Mouse (Mus musculus) liver, embryonic 14.5 days (tissue): Measurements from ENCODE around the gene Klhl22. TPM values are rescaled to one million over a fixed set of nuclear protein-coding genes. Genes with fewer than 3 reads are reported as not detected.
A peak's percentile ranks its signal among the peaks of the same experiment; 100 is the strongest.

ENCODE experiments used
- ATAC-seq: fragments of 200-750 bp; cut with Nextera tagmentation; 2 replicates; pipeline ENCODE4 v1.8.0; 2017; ENCODE audit warnings: moderate number of reproducible peaks, mild to moderate bottlenecking, moderate library complexity; ENCODE audit not compliant: insufficient read depth
- DNase-seq, 3 experiments: peaks; one replicate each; pipeline ENCODE4 v3.0.0-alpha.2; 2012 to 2013; ENCODE audit warnings: low read depth in 3 of 3, low spot score in 3 of 3
- H3K27ac ChIP-seq: fragments of 300-500 bp; sonication (generic); 2 replicates; pipeline ENCODE4 v1.5.1; 2014; ENCODE audit warnings: moderate library complexity, mild to moderate bottlenecking, control low read depth, inconsistent platforms
- H3K27me3 ChIP-seq: fragments of 300-500 bp; sonication (generic); 2 replicates; pipeline ENCODE4 v1.6.1; 2014; ENCODE audit warnings: mild to moderate bottlenecking, low read length, moderate library complexity; ENCODE audit not compliant: control insufficient read depth, insufficient read depth
- H3K36me3 ChIP-seq: fragments of 300-500 bp; sonication (generic); replicated peaks from 2 replicates; pipeline ENCODE4 v1.6.1; 2014; ENCODE audit warnings: low read depth; ENCODE audit not compliant: control insufficient read depth, insufficient read depth
- H3K4me1 ChIP-seq, 2 experiments: fragments of 200-500 bp in 1 of 2; fragments of 300-500 bp in 1 of 2; sonication (generic) in 1 of 2; replicated peaks; 2 replicates each; pipeline ENCODE4 v1.6.1; 2012 to 2014; ENCODE audit warnings: antibody characterized with exemption in 1 of 2, inconsistent platforms in 1 of 2, low read length in 1 of 2; ENCODE audit not compliant: control insufficient read depth in 2 of 2, insufficient read depth in 2 of 2
- H3K4me2 ChIP-seq: fragments of 300-500 bp; sonication (generic); 2 replicates; pipeline ENCODE4 v1.6.1; 2014; ENCODE audit warnings: low read depth, mild to moderate bottlenecking, control low read depth, moderate library complexity
- H3K4me3 ChIP-seq, 2 experiments: fragments of 200-500 bp in 1 of 2; fragments of 300-500 bp in 1 of 2; sonication (generic) in 1 of 2; 2 replicates each; pipeline ENCODE4 v1.5.1; 2012 to 2014; ENCODE audit warnings: low read depth in 2 of 2, low read length in 2 of 2, mild to moderate bottlenecking in 2 of 2, control low read depth in 1 of 2, inconsistent platforms in 1 of 2, moderate library complexity in 1 of 2; ENCODE audit not compliant: insufficient read depth in 1 of 2
- H3K9ac ChIP-seq: fragments of 300-500 bp; sonication (generic); replicated peaks from 2 replicates; pipeline ENCODE4 v1.6.1; 2014; ENCODE audit warnings: mild to moderate bottlenecking, control low read depth, moderate library complexity
- H3K9me3 ChIP-seq: fragments of 300-500 bp; sonication (generic); 2 replicates; pipeline ENCODE4 v1.6.1; 2016; ENCODE audit warnings: low read length, mixed read lengths; ENCODE audit not compliant: control insufficient read depth
- CTCF ChIP-seq: IDR thresholded peaks from 2 replicates; pipeline ENCODE4 v1.5.1; 2016; ENCODE audit warnings: antibody characterized with exemption, low read depth, control low read depth
- EP300 ChIP-seq: IDR thresholded peaks from 2 replicates; pipeline ENCODE4 v1.6.1; 2016; ENCODE audit warnings: antibody characterized with exemption, low read depth
- WGBS: fragments of 180-500 bp; shearing (Covaris S2); extraction: QIAGEN DNeasy Blood & Tissue Kit; methylation state at CpG from one replicate; pipeline ENCODE4 v1.1.7; 2014; ENCODE audit not compliant: insufficient replicate concordance; 5-methylcytosine and 5-hydroxymethylcytosine counted together
- polyA plus RNA-seq, 2 experiments: library from polyadenylated mRNA; depleted of rRNA in 1 of 2; stranded (reverse) in 1 of 2; unstranded in 1 of 2; fragments of >200 nt; fragmentation: Nextera tagmentation in 1 of 2; extraction: Ambion mirVana in 1 of 2; gene quantifications; 2 replicates each; pipeline versions ENCODE4 v1.2.1 to v1.2.3; 2012 to 2014

Gene Klhl22
- polyA plus RNA-seq, 2 experiments, result 11.6 to 14.0 TPM

DNA sequence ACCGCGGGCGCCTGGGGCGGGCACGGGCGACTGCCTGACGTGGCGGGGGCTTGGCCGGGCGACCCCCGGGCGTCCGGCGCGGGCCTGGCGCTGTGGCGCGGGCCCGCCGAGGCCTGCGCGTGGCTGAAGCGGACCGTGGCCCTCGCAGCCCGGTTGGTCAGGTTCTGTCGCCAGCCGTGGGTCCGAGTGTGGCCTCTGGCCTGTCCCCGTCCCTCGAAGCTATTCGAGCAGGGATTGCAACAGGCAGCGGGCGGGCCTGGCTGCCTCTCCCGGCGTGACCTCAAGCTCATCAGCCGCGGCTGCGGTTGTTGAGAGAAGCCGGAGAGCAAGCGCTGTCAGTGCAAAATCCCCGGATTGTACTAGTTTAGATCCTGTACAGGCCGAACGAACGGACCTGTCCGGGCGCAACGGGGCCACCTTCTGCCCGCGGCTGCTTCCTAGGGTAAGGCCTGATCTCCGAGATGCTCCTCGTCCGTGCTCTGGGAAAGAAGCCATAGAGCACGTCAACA is 449 bp downstream of the Klhl22 start:
- Histone ChIP-seq H3K4me3 (peak overlapping the region; percentile 49 to 54), H3K4me2 (peak overlapping the region; percentile 67), H3K36me3 (no peaks in the 10 kb centered on the region), H3K27ac (no peak overlapping the region), H3K9ac (peak overlapping the region; percentile 60), H3K4me1 (peaks cover 18 to 25% of the 10 kb centered on the region in 2 experiments), H3K27me3 (no peaks in the 10 kb centered on the region), H3K9me3 (no peaks in the 10 kb centered on the region)
- WGBS, result 2% methylated on average over 53 of the region's 54 CpGs
- peak; percentile 41; the same call in 1 of the 2 replicates for ATAC-seq
- DNase-seq, result no peak
- TF ChIP-seq CTCF, result no peak
- no peak for TF ChIP-seq EP300

DNA sequence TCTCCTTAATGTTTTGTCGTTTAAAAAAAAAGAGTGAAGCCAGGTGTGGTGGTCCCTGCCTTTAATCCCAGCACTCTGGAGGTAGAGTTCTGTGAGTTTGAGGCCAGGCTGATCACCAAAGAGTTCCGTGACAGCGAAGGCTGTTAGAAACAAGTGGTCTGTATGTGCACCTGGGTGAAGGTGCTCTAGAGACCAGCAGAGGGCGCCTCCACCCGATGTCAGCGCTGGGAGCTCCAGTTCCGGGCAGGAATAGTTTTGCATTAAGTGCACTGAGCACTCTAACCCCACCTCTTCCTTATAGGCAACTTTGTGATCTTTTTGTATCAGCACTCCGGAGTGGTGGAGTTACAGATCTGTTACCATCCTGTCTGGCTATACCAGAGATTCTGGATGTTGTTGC is 1.2 kb downstream of the Klhl22 start:
- H3K4me1 ChIP-seq, result peaks cover 18 to 25% of the 10 kb centered on the region in 2 experiments
- TF ChIP-seq CTCF (peak; percentile 95), EP300 (no peak)
- no peak overlapping the region for H3K9ac ChIP-seq
- DNase-seq (peak in 2 of 3 experiments; percentile 49 to 55), ATAC-seq (peak; percentile 67)
- 21% methylated on average over 8 of the region's 8 CpGs for WGBS
- peak overlapping the region; percentile 53 for H3K27ac ChIP-seq
- peak overlapping the region in 1 of 2 experiments; percentile 54; a peak in 2 of 4 replicates for H3K4me3 ChIP-seq
- peak overlapping the region; percentile 67 for H3K4me2 ChIP-seq
- H3K36me3 ChIP-seq, result no peaks in the 10 kb centered on the region
- H3K27me3 ChIP-seq, result no peaks in the 10 kb centered on the region
- no peaks in the 10 kb centered on the region for H3K9me3 ChIP-seq

DNA sequence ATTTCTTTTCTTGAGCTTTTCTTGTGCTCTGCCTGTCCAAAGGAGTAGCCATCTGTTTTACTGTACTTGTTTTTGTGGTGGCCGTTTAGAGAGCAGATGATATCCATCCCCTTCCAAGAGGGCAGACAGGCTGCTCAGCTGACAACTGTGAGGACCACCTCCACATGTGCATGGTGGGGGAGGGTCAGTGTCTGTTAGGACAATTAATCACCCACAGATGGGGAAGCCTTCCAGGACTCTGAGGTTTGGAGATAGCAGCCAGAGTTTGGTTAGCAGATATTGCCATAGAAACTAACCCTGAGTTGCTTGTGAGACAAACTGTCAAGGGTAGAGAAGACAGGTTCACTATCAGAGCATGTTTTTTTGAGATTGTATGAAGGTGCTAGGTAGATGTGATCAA is 1.7 kb downstream of the Klhl22 start:
- no peaks in the 10 kb centered on the region for H3K27me3 ChIP-seq
- no peak overlapping the region for H3K4me3 ChIP-seq
- 5% methylated on average over 1 of the region's 1 CpGs for WGBS
- no peaks in the 10 kb centered on the region for H3K36me3 ChIP-seq
- peak overlapping the region; percentile 53 for H3K27ac ChIP-seq
- peak; percentile 55 for TF ChIP-seq EP300
- no peak for TF ChIP-seq CTCF
- no peak overlapping the region for H3K9ac ChIP-seq
- DNase-seq, result peak in 1 of 3 experiments; percentile 54
- peak; percentile 70 for ATAC-seq
- H3K4me1 ChIP-seq, result peaks cover 18 to 25% of the 10 kb centered on the region in 2 experiments
- peak overlapping the region; percentile 67 for H3K4me2 ChIP-seq
- no peaks in the 10 kb centered on the region for H3K9me3 ChIP-seq

DNA sequence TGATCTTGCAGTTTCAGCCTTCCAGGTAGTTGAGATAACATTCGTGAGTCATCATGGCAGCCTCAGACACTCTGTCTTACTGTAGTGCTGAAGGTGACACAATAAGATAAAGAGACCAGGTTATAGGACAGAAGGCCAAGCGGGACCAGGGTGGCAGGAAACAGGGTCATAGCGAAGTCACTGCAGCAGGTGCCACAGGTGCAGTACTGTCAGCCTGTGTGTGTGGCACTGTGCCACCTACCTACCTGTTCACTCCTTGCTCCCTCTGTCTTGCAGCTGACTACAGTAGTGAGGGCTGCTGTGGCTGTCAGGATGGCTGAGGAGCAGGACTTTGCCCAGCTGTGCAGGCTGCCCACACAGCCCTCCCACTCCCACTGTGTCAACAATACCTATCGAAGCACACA is 4.7 kb downstream of the Klhl22 start:
- peaks cover 22 to 28% of the 10 kb centered on the region in 2 experiments for H3K4me1 ChIP-seq
- H3K9me3 ChIP-seq, result no peaks in the 10 kb centered on the region
- ATAC-seq (no peak; the same call in 1 of the 2 replicates), DNase-seq (no peak)
- 39% methylated on average over 4 of the region's 4 CpGs for WGBS
- no peak overlapping the region for H3K4me3 ChIP-seq
- H3K9ac ChIP-seq, result no peak overlapping the region; the same call in 1 of the 2 replicates
- no peaks in the 10 kb centered on the region for H3K27me3 ChIP-seq
- no peaks in the 10 kb centered on the region for H3K36me3 ChIP-seq
- H3K27ac ChIP-seq, result no peak overlapping the region
- TF ChIP-seq CTCF (no peak), EP300 (no peak; the same call in 1 of the 2 replicates)
- peak overlapping the region; percentile 28; the same call in 1 of the 2 replicates for H3K4me2 ChIP-seq

GRCm38 (mm10) chr16:17768834-17769233 is 9.4 kb downstream of the Klhl22 start:
- Histone ChIP-seq H3K4me1 (peaks cover 6 to 15% of the 10 kb centered on the region in 2 experiments), H3K36me3 (0 out of 2 replicates have a peak, but pooled peaks cover 2% of the 10 kb centered on the region), H3K9me3 (no peaks in the 10 kb centered on the region), H3K27ac (peak overlapping the region; percentile 61), H3K4me3 (no peak overlapping the region), H3K4me2 (peak overlapping the region; percentile 28), H3K9ac (peak overlapping the region; percentile 3; the same call in 1 of the 2 replicates), H3K27me3 (no peaks in the 10 kb centered on the region)
- DNase-seq (peak; percentile 44 to 54 (median 46)), ATAC-seq (peak; percentile 82)
- TF ChIP-seq CTCF, result no peak
- no peak for TF ChIP-seq EP300
- 57% methylated on average over 7 of the region's 7 CpGs for WGBS
